Mouse (Mus musculus) midbrain, embryonic 11.5 days (tissue): ENCODE results near the gene Kank1. TPM values are rescaled to one million over a fixed set of nuclear protein-coding genes. Genes with fewer than 3 reads are reported as not detected.
A peak's percentile ranks its signal among the peaks of the same experiment; 100 is the strongest.

Experiments
- ATAC-seq: fragments of 200-750 bp; cut with Nextera tagmentation; 2 replicates; pipeline ENCODE4 v1.8.0; 2017; ENCODE audit warnings: moderate TSS enrichment, moderate library complexity; ENCODE audit not compliant: low FRiP score
- DNase-seq: peaks from one replicate; pipeline ENCODE4 v3.0.0; 2015; ENCODE audit warnings: low spot score; ENCODE audit errors: missing footprints
- H3K27ac ChIP-seq: fragments of 300-500 bp; sonication (generic); 2 replicates; pipeline ENCODE4 v1.5.1; 2014; ENCODE audit warnings: low read depth, low read length
- H3K27me3 ChIP-seq: fragments of 300-500 bp; sonication (generic); 2 replicates; pipeline ENCODE4 v1.6.1; 2014; ENCODE audit warnings: mild to moderate bottlenecking, low read length, moderate library complexity, mixed read lengths; ENCODE audit not compliant: control insufficient read depth, insufficient read depth
- H3K36me3 ChIP-seq: fragments of 300-500 bp; sonication (generic); 2 replicates; pipeline ENCODE4 v1.6.1; 2014; ENCODE audit warnings: mild to moderate bottlenecking, low read length, moderate library complexity, mixed read lengths; ENCODE audit not compliant: control insufficient read depth, insufficient read depth
- H3K4me1 ChIP-seq: fragments of 300-500 bp; sonication (generic); 2 replicates; pipeline ENCODE4 v1.6.1; 2014; ENCODE audit warnings: low read length; ENCODE audit not compliant: control insufficient read depth, insufficient read depth
- H3K4me2 ChIP-seq: fragments of 300-500 bp; sonication (generic); 2 replicates; pipeline ENCODE4 v1.6.1; 2014; ENCODE audit warnings: mild to moderate bottlenecking, moderate library complexity
- H3K4me3 ChIP-seq: fragments of 300-500 bp; sonication (generic); 2 replicates; pipeline ENCODE4 v1.5.1; 2014; ENCODE audit warnings: low read depth, low read length
- H3K9ac ChIP-seq: fragments of 300-500 bp; sonication (generic); 2 replicates; pipeline ENCODE4 v1.6.1; 2014; ENCODE audit warnings: low read length
- H3K9me3 ChIP-seq: fragments of 300-500 bp; sonication (generic); 2 replicates; pipeline ENCODE4 v1.6.1; 2016; ENCODE audit warnings: low read length; ENCODE audit not compliant: control insufficient read depth
- WGBS: fragments of 180-500 bp; shearing (Covaris S2); extraction: QIAGEN DNeasy Blood & Tissue Kit; methylation state at CpG from one replicate; pipeline ENCODE4 v1.1.7; 2014; 5-methylcytosine and 5-hydroxymethylcytosine counted together
- polyA plus RNA-seq: library from polyadenylated mRNA; unstranded; fragments of >200 nt; fragmentation: Nextera tagmentation; extraction: Ambion mirVana; gene quantifications from 2 replicates; pipeline ENCODE4 v1.2.1, GENCODE M21; 2014

Gene Kank1
- polyA plus RNA-seq, 1 experiment from 2014 or later = 13.3 TPM

GRCm38 (mm10) chr19:25340630-25341620, 104.2 kb downstream of the Kank1 start:
- Histone ChIP-seq H3K4me3 (no peak overlapping the region), H3K27ac (no peak overlapping the region)

GRCm38 (mm10) chr19:25342026-25342425, 105.3 kb downstream of the Kank1 start:
- 69% methylated on average over 5 of the region's 5 CpGs for WGBS
- DNase-seq = no peak
- ATAC-seq = no peak

More at GRCm38 (mm10) chr19:25340630-25341620, 104.2 kb downstream of the Kank1 start:
- ATAC-seq (peak; percentile 77), DNase-seq (peak; percentile 93)
- no peak overlapping the region for H3K9ac ChIP-seq
- 42% methylated on average over 11 of the region's 11 CpGs for WGBS
- H3K36me3 ChIP-seq = no peaks in the 10 kb centered on the region
- H3K4me2 ChIP-seq = no peak overlapping the region
- H3K27me3 ChIP-seq = no peaks in the 10 kb centered on the region
- H3K4me1 ChIP-seq = peaks cover 9% of the 10 kb centered on the region; the same call in 1 of the 2 replicates
- H3K9me3 ChIP-seq = no peaks in the 10 kb centered on the region

GRCm38 (mm10) chr19:25343657-25344322, 107.0 kb downstream of the Kank1 start:
- no peaks in the 10 kb centered on the region for H3K36me3 ChIP-seq
- no peak overlapping the region for H3K27ac ChIP-seq
- no peak overlapping the region for H3K9ac ChIP-seq
- no peaks in the 10 kb centered on the region for H3K9me3 ChIP-seq
- WGBS = 85% methylated on average over 16 of the region's 16 CpGs
- DNase-seq (no peak), ATAC-seq (no peak)
- H3K4me2 ChIP-seq = no peak overlapping the region
- no peak overlapping the region for H3K4me3 ChIP-seq
- H3K4me1 ChIP-seq = peaks cover 6% of the 10 kb centered on the region; the same call in 1 of the 2 replicates
- H3K27me3 ChIP-seq = no peaks in the 10 kb centered on the region

More at GRCm38 (mm10) chr19:25342026-25342425, 105.3 kb downstream of the Kank1 start:
- Histone ChIP-seq H3K4me2 (no peak overlapping the region), H3K9me3 (no peaks in the 10 kb centered on the region), H3K36me3 (no peaks in the 10 kb centered on the region), H3K4me3 (no peak overlapping the region), H3K4me1 (peaks cover 9% of the 10 kb centered on the region; the same call in 1 of the 2 replicates), H3K27me3 (no peaks in the 10 kb centered on the region), H3K9ac (no peak overlapping the region), H3K27ac (no peak overlapping the region)

- H3K4me2 ChIP-seq = no peak overlapping the region
- H3K27me3 ChIP-seq = no peaks in the 10 kb centered on the region
- H3K4me3 ChIP-seq = no peak overlapping the region
- no peak overlapping the region for H3K9ac ChIP-seq
- DNase-seq (no peak), ATAC-seq (no peak)
- peaks cover 6% of the 10 kb centered on the region; the same call in 1 of the 2 replicates for H3K4me1 ChIP-seq
- no peak overlapping the region for H3K27ac ChIP-seq
- H3K9me3 ChIP-seq = no peaks in the 10 kb centered on the region
- WGBS = 85% methylated on average over 6 of the region's 6 CpGs
- H3K36me3 ChIP-seq = no peaks in the 10 kb centered on the region
These were observed 107.6 kb downstream of the Kank1 start for GRCm38 (mm10) chr19:25344371-25344770.

- WGBS = 95% methylated on average over 5 of the region's 5 CpGs
- DNase-seq = no peak
- no peaks in the 10 kb centered on the region for H3K27me3 ChIP-seq
- H3K36me3 ChIP-seq = no peaks in the 10 kb centered on the region
- no peak overlapping the region for H3K9ac ChIP-seq
- H3K4me1 ChIP-seq = peaks cover 2% of the 10 kb centered on the region; the same call in 1 of the 2 replicates
- H3K4me2 ChIP-seq = no peak overlapping the region
- H3K4me3 ChIP-seq = no peak overlapping the region
- no peak for ATAC-seq
- no peaks in the 10 kb centered on the region for H3K9me3 ChIP-seq
- no peak overlapping the region for H3K27ac ChIP-seq
These were observed 109.2 kb downstream of the Kank1 start for GRCm38 (mm10) chr19:25345972-25346371.

GRCm38 (mm10) chr19:25347515-25347914, 110.7 kb downstream of the Kank1 start:
- Histone ChIP-seq H3K36me3 (no peaks in the 10 kb centered on the region), H3K9ac (no peak overlapping the region), H3K4me1 (no peaks in the 10 kb centered on the region), H3K4me2 (no peak overlapping the region), H3K27me3 (no peaks in the 10 kb centered on the region), H3K9me3 (no peaks in the 10 kb centered on the region), H3K4me3 (no peak overlapping the region), H3K27ac (no peak overlapping the region)
- no peak for ATAC-seq
- peak; percentile 74 for DNase-seq
- 81% methylated on average over 5 of the region's 5 CpGs for WGBS

- H3K4me2 ChIP-seq = no peak overlapping the region
- H3K4me1 ChIP-seq = no peaks in the 10 kb centered on the region
- ATAC-seq (peak; percentile 55; the same call in 1 of the 2 replicates), DNase-seq (no peak)
- no peaks in the 10 kb centered on the region for H3K27me3 ChIP-seq
- no peaks in the 10 kb centered on the region for H3K9me3 ChIP-seq
- H3K9ac ChIP-seq = no peak overlapping the region
- H3K27ac ChIP-seq = no peak overlapping the region
- WGBS = 68% methylated on average over 15 of the region's 15 CpGs
- H3K4me3 ChIP-seq = no peak overlapping the region
- no peaks in the 10 kb centered on the region for H3K36me3 ChIP-seq
These were observed 114.6 kb downstream of the Kank1 start for GRCm38 (mm10) chr19:25351257-25351955.

GRCm38 (mm10) chr19:25357094-25357493, 120.3 kb downstream of the Kank1 start:
- Histone ChIP-seq H3K9ac (no peak overlapping the region), H3K27ac (no peak overlapping the region), H3K4me1 (peaks cover 9% of the 10 kb centered on the region), H3K36me3 (no peaks in the 10 kb centered on the region), H3K4me2 (no peak overlapping the region), H3K27me3 (no peaks in the 10 kb centered on the region), H3K9me3 (no peaks in the 10 kb centered on the region), H3K4me3 (no peak overlapping the region)
- ATAC-seq = no peak
- 74% methylated on average over 11 of the region's 11 CpGs for WGBS
- DNase-seq = no peak
